Mouse (Mus musculus): ENCODE measurements at regions not wholly inside any gene's neighbourhood (a gene's known extent, or its start where the extent isn't known, plus 50 kb on each side); places are given as distances from the start of the nearest gene placed in this dataset.

GRCm38 (mm10) chr4:71409867-71410266, 347.9 kb downstream of the Gm11232 start:
- TF ChIP-seq EP300 (IDR thresholded peaks at IDR 0.05; ENCODE audit: low read depth in 1 of 2, low read length in 2 of 2) (no peak), CTCF (IDR thresholded peaks at IDR 0.05 in 2 of 3, conservative IDR thresholded peaks at IDR 0.05 in 1 of 3; ENCODE audit: control insufficient read depth in 1 of 3, insufficient read depth in 1 of 3, low read depth in 2 of 3, low read length in 3 of 3, poor library complexity in 1 of 3, severe bottlenecking in 1 of 3) (no peak), POLR2A (IDR thresholded peaks at IDR 0.05; ENCODE audit: control insufficient read depth in 1 of 2, insufficient read depth in 1 of 2, low read depth in 1 of 2, low read length in 2 of 2, poor library complexity in 1 of 2) (no peak), GATA1 (IDR thresholded peaks at IDR 0.05; ENCODE audit: low read depth, low read length) (no peak), BHLHE40 (IDR thresholded peaks at IDR 0.05; ENCODE audit: borderline replicate concordance, low read depth, low read length) (no peak), ZMIZ1 (IDR thresholded peaks at IDR 0.05; ENCODE audit: low read depth, low read length) (no peak), MAX (IDR thresholded peaks at IDR 0.05; ENCODE audit: low read length) (no peak), CHD2 (IDR thresholded peaks at IDR 0.05; ENCODE audit: low read length) (no peak), NRF1 (IDR thresholded peaks at IDR 0.05; ENCODE audit: insufficient read depth, low read depth, low read length, poor library complexity, severe bottlenecking) (no peak), USF1 (IDR thresholded peaks at IDR 0.05; ENCODE audit: low read depth, low read length) (no peak), USF2 (IDR thresholded peaks at IDR 0.05; ENCODE audit: borderline replicate concordance in 1 of 2, insufficient read depth in 1 of 2, low read depth in 1 of 2, low read length in 2 of 2) (no peak)

Measured in MEL (cell line).